Mouse (Mus musculus) stomach, embryonic 14.5 days (tissue): Measurements from ENCODE around the gene Foxk1. TPM values are rescaled to one million over a fixed set of nuclear protein-coding genes. Genes with fewer than 3 reads are reported as not detected.

Experiments used
- ATAC-seq: fragments of 200-750 bp; cut with Nextera tagmentation; 2 replicates; pipeline ENCODE4 v1.8.0; 2017; ENCODE audit warnings: low read depth, moderate TSS enrichment; ENCODE audit not compliant: insufficient number of reproducible peaks, insufficient read depth, low FRiP score
- H3K27ac ChIP-seq: fragments of 300-500 bp; sonication (generic); 2 replicates; pipeline ENCODE4 v1.5.1; 2014; ENCODE audit warnings: mild to moderate bottlenecking, low read length, moderate library complexity, mixed read lengths
- H3K27me3 ChIP-seq: fragments of 300-500 bp; sonication (generic); 2 replicates; pipeline ENCODE4 v1.6.1; 2014; ENCODE audit warnings: low read length, control low read depth, mixed read lengths; ENCODE audit not compliant: control insufficient read depth, insufficient read depth
- H3K36me3 ChIP-seq: fragments of 300-500 bp; sonication (generic); 2 replicates; pipeline ENCODE4 v1.6.1; 2014; ENCODE audit warnings: mild to moderate bottlenecking, control low read depth, low read length, moderate library complexity, mixed read lengths; ENCODE audit not compliant: control insufficient read depth, insufficient read depth
- H3K4me1 ChIP-seq: fragments of 300-500 bp; sonication (generic); 2 replicates; pipeline ENCODE4 v1.6.1; 2014; ENCODE audit warnings: low read length, control low read depth, mixed read lengths; ENCODE audit not compliant: control insufficient read depth, insufficient read depth
- H3K4me2 ChIP-seq: fragments of 300-500 bp; sonication (generic); replicated peaks from 2 replicates; pipeline ENCODE4 v1.6.1; 2014; ENCODE audit warnings: low read depth, low read length, control low read depth
- H3K4me3 ChIP-seq: fragments of 300-500 bp; sonication (generic); 2 replicates; pipeline ENCODE4 v1.5.1; 2014; ENCODE audit warnings: low read depth, low read length, control low read depth
- H3K9ac ChIP-seq: fragments of 300-500 bp; sonication (generic); replicated peaks from 2 replicates; pipeline ENCODE4 v1.6.1; 2014; ENCODE audit warnings: low read depth, mild to moderate bottlenecking, control low read depth, low read length, moderate library complexity, mixed read lengths
- H3K9me3 ChIP-seq: fragments of 300-500 bp; sonication (generic); 2 replicates; pipeline ENCODE4 v1.6.1; 2016; ENCODE audit warnings: low read depth, low read length, control low read depth; ENCODE audit not compliant: control insufficient read depth
- WGBS: fragments of 180-500 bp; shearing (Covaris S2); extraction: QIAGEN DNeasy Blood & Tissue Kit; methylation state at CpG from one replicate; pipeline ENCODE4 v1.1.7; 2014; 5-methylcytosine and 5-hydroxymethylcytosine counted together
- polyA plus RNA-seq: library from polyadenylated mRNA; unstranded; fragments of >200 nt; fragmentation: Nextera tagmentation; extraction: Ambion mirVana; gene quantifications from 2 replicates; pipeline ENCODE4 v1.2.1, GENCODE M21; 2014

The Foxk1 gene
- polyA plus RNA-seq, 1 experiment from 2014 or later = 3.9 TPM

- no peaks in the 10 kb centered on the region for H3K36me3 ChIP-seq
- H3K9me3 ChIP-seq = no peaks in the 10 kb centered on the region
- no peak overlapping the region for H3K4me3 ChIP-seq
- H3K4me1 ChIP-seq = peaks cover 8% of the 10 kb centered on the region
- no peak for ATAC-seq
- H3K4me2 ChIP-seq = no peak overlapping the region
- no peak overlapping the region for H3K27ac ChIP-seq
- H3K9ac ChIP-seq = no peak overlapping the region
- no peaks in the 10 kb centered on the region for H3K27me3 ChIP-seq
- WGBS = 63% methylated on average over 7 of the region's 7 CpGs
Measured at GRCm38 (mm10) chr5:142510061-142510414, 108.7 kb downstream of the Foxk1 start.

Other genes starting within 250 kb of the Foxk1 start
- 11.0 and 11.8 TPM in 2 replicates for gene Ap5z1, start 62.4 kb downstream of the Foxk1 start, polyA plus RNA-seq
- 0.07 and 0.27 TPM in 2 replicates for gene Papolb, start 128.6 kb downstream of the Foxk1 start, polyA plus RNA-seq
- gene Radil, start 149.6 kb downstream of the Foxk1 start, polyA plus RNA-seq = 1.6 and 2.1 TPM in 2 replicates
- gene Mmd2, start 207.3 kb downstream of the Foxk1 start, polyA plus RNA-seq = 2.0 and 2.6 TPM in 2 replicates
- 40.1 and 42.9 TPM in 2 replicates for gene Wipi2, start 226.2 kb downstream of the Foxk1 start, polyA plus RNA-seq